Mouse (Mus musculus): Measurements from ENCODE around the gene Glyat. TPM values are rescaled to one million over a fixed set of nuclear protein-coding genes. Genes with fewer than 3 reads are reported as not detected.

The Glyat gene
- polyA plus RNA-seq, 1 experiment from 2014 or later: not detected

GRCm38 (mm10) chr19:12684638-12685037 is 51.5 kb downstream of the Glyat start:
- no peaks in the 10 kb centered on the region for H3K9me3 ChIP-seq (ENCODE audit: low read depth, low read length)
- DNase-seq (no peak), ATAC-seq (ENCODE audit: insufficient read depth) (no peak)
- TF ChIP-seq CTCF (IDR thresholded peaks at IDR 0.05; ENCODE audit: low read depth): no peak
- no peaks in the 10 kb centered on the region for H3K36me3 ChIP-seq (ENCODE audit: insufficient read depth)
- H3K4me1 ChIP-seq (ENCODE audit: insufficient read depth): no peaks in the 10 kb centered on the region
- no peaks in the 10 kb centered on the region for H3K27me3 ChIP-seq (ENCODE audit: insufficient read depth, low read length)
- H3K4me3 ChIP-seq (ENCODE audit: low read depth, low read length): no peak overlapping the region
- no peak overlapping the region for H3K4me2 ChIP-seq
- no peak overlapping the region for H3K9ac ChIP-seq
- H3K27ac ChIP-seq (ENCODE audit: low read depth): no peak overlapping the region

GRCm38 (mm10) chr19:12685231-12685630 is 52.1 kb downstream of the Glyat start:
- no peaks in the 10 kb centered on the region for H3K9me3 ChIP-seq (ENCODE audit: low read depth, low read length)
- no peak for ATAC-seq (ENCODE audit: insufficient read depth)
- TF ChIP-seq CTCF (IDR thresholded peaks at IDR 0.05; ENCODE audit: low read depth): no peak
- H3K4me3 ChIP-seq (ENCODE audit: low read depth, low read length): no peak overlapping the region
- H3K4me1 ChIP-seq (ENCODE audit: insufficient read depth): no peaks in the 10 kb centered on the region
- H3K27ac ChIP-seq (ENCODE audit: low read depth): no peak overlapping the region
- H3K27me3 ChIP-seq (ENCODE audit: insufficient read depth, low read length): no peaks in the 10 kb centered on the region
- H3K36me3 ChIP-seq (ENCODE audit: insufficient read depth): no peaks in the 10 kb centered on the region
- H3K4me2 ChIP-seq: no peak overlapping the region
- no peak for DNase-seq
- no peak overlapping the region for H3K9ac ChIP-seq

- no peak within 1 kb of the TSS for H3K9ac ChIP-seq
- no peaks in the 10 kb centered on the region for H3K4me1 ChIP-seq (ENCODE audit: insufficient read depth)
- no peaks in the 10 kb centered on the region for H3K9me3 ChIP-seq (ENCODE audit: low read depth, low read length)
- H3K27ac ChIP-seq (ENCODE audit: low read depth): no peak within 1 kb of the TSS
- DNase-seq (no peak), ATAC-seq (ENCODE audit: insufficient read depth) (no peak)
- no peak within 1 kb of the TSS for H3K4me2 ChIP-seq
- no peak for TF ChIP-seq CTCF (IDR thresholded peaks at IDR 0.05; ENCODE audit: low read depth)
- H3K36me3 ChIP-seq (ENCODE audit: insufficient read depth): no peaks in the 10 kb centered on the region
- no peak within 1 kb of the TSS for H3K4me3 ChIP-seq (ENCODE audit: low read depth, low read length)
- no peaks in the 10 kb centered on the region for H3K27me3 ChIP-seq (ENCODE audit: insufficient read depth, low read length)
- WGBS: 68% methylated on average over 3 of the region's 3 CpGs
Observed at GRCm38 (mm10) chr19:12695590-12695989, 62.5 kb downstream of the Glyat start, which contains the start of gene Keg1. Keg1 (plus strand) TSS chr19:12695786.

GRCm38 (mm10) chr19:12696221-12696620 is 63.1 kb downstream of the Glyat start:
- ATAC-seq (ENCODE audit: insufficient read depth): no peak
- no peak overlapping the region for H3K4me2 ChIP-seq
- no peaks in the 10 kb centered on the region for H3K9me3 ChIP-seq (ENCODE audit: low read depth, low read length)
- no peaks in the 10 kb centered on the region for H3K4me1 ChIP-seq (ENCODE audit: insufficient read depth)
- H3K36me3 ChIP-seq (ENCODE audit: insufficient read depth): no peaks in the 10 kb centered on the region
- H3K4me3 ChIP-seq (ENCODE audit: low read depth, low read length): no peak overlapping the region
- no peak overlapping the region for H3K9ac ChIP-seq
- TF ChIP-seq CTCF (IDR thresholded peaks at IDR 0.05; ENCODE audit: low read depth): no peak
- no peak for DNase-seq
- H3K27me3 ChIP-seq (ENCODE audit: insufficient read depth, low read length): no peaks in the 10 kb centered on the region
- H3K27ac ChIP-seq (ENCODE audit: low read depth): no peak overlapping the region

Other genes with a start within 250 kb of the Glyat start
- not detected in 2 replicates for gene Olfr1440, start 246.0 kb upstream of the Glyat start, polyA plus RNA-seq (2014; fragmentation: Nextera tagmentation; extraction: Ambion mirVana)
- not detected in 2 replicates for gene Olfr1441, start 215.9 kb upstream of the Glyat start, polyA plus RNA-seq (2014; fragmentation: Nextera tagmentation; extraction: Ambion mirVana)
- not detected in 2 replicates for gene Pfpl, start 205.4 kb upstream of the Glyat start, polyA plus RNA-seq (2014; fragmentation: Nextera tagmentation; extraction: Ambion mirVana)
- gene Mpeg1, start 172.5 kb upstream of the Glyat start, polyA plus RNA-seq (2014; fragmentation: Nextera tagmentation; extraction: Ambion mirVana): 0.63 and 0.76 TPM in 2 replicates
- gene Dtx4, start 131.9 kb upstream of the Glyat start, polyA plus RNA-seq (2014; fragmentation: Nextera tagmentation; extraction: Ambion mirVana): 17.2 and 17.7 TPM in 2 replicates
- gene Fam111a, start 87.6 kb upstream of the Glyat start, polyA plus RNA-seq (2014; fragmentation: Nextera tagmentation; extraction: Ambion mirVana): 34.9 and 37.9 TPM in 2 replicates
- gene Gm4952, start 33.3 kb upstream of the Glyat start, polyA plus RNA-seq (2014; fragmentation: Nextera tagmentation; extraction: Ambion mirVana): not detected in 2 replicates
- gene Olfr1442, start 37.1 kb downstream of the Glyat start, polyA plus RNA-seq (2014; fragmentation: Nextera tagmentation; extraction: Ambion mirVana): not detected in 2 replicates
- not detected in 2 replicates for gene Olfr1443, start 44.8 kb downstream of the Glyat start, polyA plus RNA-seq (2014; fragmentation: Nextera tagmentation; extraction: Ambion mirVana)
- gene Keg1, start 62.5 kb downstream of the Glyat start, polyA plus RNA-seq (2014; fragmentation: Nextera tagmentation; extraction: Ambion mirVana): not detected in 2 replicates
- 0.55 TPM in 2 replicates for gene Cntf, start 132.3 kb downstream of the Glyat start, polyA plus RNA-seq (2014; fragmentation: Nextera tagmentation; extraction: Ambion mirVana)
- 10.8 and 11.5 TPM in 2 replicates for gene Zfp91, start 162.8 kb downstream of the Glyat start, polyA plus RNA-seq (2014; fragmentation: Nextera tagmentation; extraction: Ambion mirVana)
- 1.2 and 1.4 TPM in 2 replicates for gene Lpxn, start 162.9 kb downstream of the Glyat start, polyA plus RNA-seq (2014; fragmentation: Nextera tagmentation; extraction: Ambion mirVana)
- not detected in 2 replicates for gene Gm5244, start 213.4 kb downstream of the Glyat start, polyA plus RNA-seq (2014; fragmentation: Nextera tagmentation; extraction: Ambion mirVana)
- not detected in 2 replicates for gene Olfr1444, start 224.0 kb downstream of the Glyat start, polyA plus RNA-seq (2014; fragmentation: Nextera tagmentation; extraction: Ambion mirVana)

Measured in lung, embryonic 14.5 days (tissue).